9 mouse cellular contexts compared by ENCODE assay signal in the genomic region with DNA sequence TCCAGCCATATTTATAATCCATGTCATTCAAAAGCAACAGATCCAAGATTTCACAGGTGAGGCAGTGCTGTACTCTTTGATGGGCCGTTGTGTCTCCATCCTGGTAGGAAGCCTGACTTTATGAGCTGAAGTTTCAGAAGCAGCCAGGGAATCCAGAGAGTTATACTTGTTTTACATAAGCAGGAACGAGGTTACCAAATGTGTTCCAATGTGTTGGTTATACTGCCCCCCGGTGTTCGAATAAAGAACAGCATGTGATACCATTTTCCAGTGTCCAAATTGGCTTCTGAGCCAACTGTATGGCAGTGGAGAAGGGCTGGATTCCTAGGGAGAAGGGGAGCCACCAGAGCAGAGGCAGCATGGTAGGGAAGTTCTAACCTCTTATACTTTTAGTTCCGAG. TPM values are rescaled to one million over a fixed set of nuclear protein-coding genes. Genes with fewer than 3 reads are reported as not detected.
DNase-seq lines count a peak whose midpoint lies in the region; ATAC-seq lines count a peak whose summit lies in the region.
"Had no signal": no experiment of that assay in that cellular context is flagged by ENCODE, and none has a peak within 500 bp of the region (broad histone marks: within the 10 kb centered on the region; RNA-seq: fewer than 3 reads in every experiment).

No protein-coding gene starts in this region.

- no peak overlapping the region for H3K4me2 ChIP-seq in kidney, embryonic 14.5 days (replicated peaks; ENCODE audit: low read depth, low read length)
- no peak overlapping the region for H3K4me2 ChIP-seq in midbrain, embryonic 11.5 days
- H3K4me2 ChIP-seq: embryonic facial prominence, embryonic 13.5 days had no signal

- no peak for ATAC-seq in kidney, embryonic 14.5 days (ENCODE audit: low FRiP score, low TSS enrichment)
- no peak for ATAC-seq in midbrain, embryonic 11.5 days (ENCODE audit: low FRiP score)

- intact Hi-C loops in heart, postnatal 10 days (cut with DNase I) = loop anchor here (1.0 kb wide), 2 partner anchors 184 to 293 kb away; no protein-coding TSS in a partner anchor

- H3K27me3 ChIP-seq in kidney, embryonic 14.5 days (ENCODE audit: control insufficient read depth, insufficient read depth, low read length) = no peaks in the 10 kb centered on the region
- no peaks in the 10 kb centered on the region for H3K27me3 ChIP-seq in midbrain, embryonic 11.5 days (ENCODE audit: control insufficient read depth, insufficient read depth, low read length)
- H3K27me3 ChIP-seq: embryonic facial prominence, embryonic 13.5 days had no signal

- H3K4me3 ChIP-seq in kidney, embryonic 14.5 days (ENCODE audit: low read length) = no peak overlapping the region
- H3K4me3 ChIP-seq in midbrain, embryonic 11.5 days (ENCODE audit: low read depth, low read length) = no peak overlapping the region
- H3K4me3 ChIP-seq: embryonic facial prominence, embryonic 13.5 days had no signal

- no peak overlapping the region for H3K27ac ChIP-seq in kidney, embryonic 14.5 days (ENCODE audit: low read depth, low read length)
- H3K27ac ChIP-seq in midbrain, embryonic 11.5 days (ENCODE audit: low read depth, low read length) = no peak overlapping the region
- H3K27ac ChIP-seq: embryonic facial prominence, embryonic 13.5 days had no signal

- no peaks in the 10 kb centered on the region for H3K4me1 ChIP-seq in kidney, embryonic 14.5 days (ENCODE audit: control insufficient read depth, insufficient read depth, low read length)
- no peaks in the 10 kb centered on the region for H3K4me1 ChIP-seq in midbrain, embryonic 11.5 days (ENCODE audit: control insufficient read depth, insufficient read depth, low read length)
- H3K4me1 ChIP-seq: embryonic facial prominence, embryonic 13.5 days had no signal

- peak; percentile 77 for DNase-seq in kidney, adult 18-20 months
- peak; percentile 40 for DNase-seq in adrenal gland, adult 8-10 months
- DNase-seq in embryo, embryonic 10.5 days (ENCODE audit: low spot score) = peak; percentile 94
- peak; percentile 72 to 84 for DNase-seq in heart, postnatal 10 days
- DNase-seq in left cerebral cortex, adult 18-20 months (ENCODE audit: low spot score in 2 of 2) = peak; percentile 72 to 83
- peak; percentile 98 for DNase-seq in midbrain, embryonic 11.5 days (ENCODE audit: low spot score, missing footprints)
- DNase-seq in spleen, postnatal 4 days (ENCODE audit: low spot score in 2 of 2) = peak; percentile 42 to 76

- H3K36me3 ChIP-seq in kidney, embryonic 14.5 days (ENCODE audit: control insufficient read depth, insufficient read depth, low read length) = no peaks in the 10 kb centered on the region
- no peaks in the 10 kb centered on the region for H3K36me3 ChIP-seq in midbrain, embryonic 11.5 days (ENCODE audit: control insufficient read depth, insufficient read depth, low read length)
- H3K36me3 ChIP-seq: embryonic facial prominence, embryonic 13.5 days had no signal

- no peak overlapping the region for H3K9ac ChIP-seq in kidney, embryonic 14.5 days (ENCODE audit: low read depth, low read length)
- H3K9ac ChIP-seq in midbrain, embryonic 11.5 days (ENCODE audit: low read length) = no peak overlapping the region
- H3K9ac ChIP-seq: embryonic facial prominence, embryonic 13.5 days had no signal

- WGBS in kidney, embryonic 14.5 days = 17% methylated on average over 5 of the region's 5 CpGs
- WGBS in midbrain, embryonic 11.5 days = 13% methylated on average over 5 of the region's 5 CpGs

- H3K9me3 ChIP-seq in kidney, embryonic 14.5 days (ENCODE audit: control insufficient read depth, low read length) = no peaks in the 10 kb centered on the region
- H3K9me3 ChIP-seq in midbrain, embryonic 11.5 days (ENCODE audit: control insufficient read depth, low read length) = no peaks in the 10 kb centered on the region
- H3K9me3 ChIP-seq: embryonic facial prominence, embryonic 13.5 days had no signal

RNA-seq across cellular contexts. Expression of a gene that starts 29.5 kb away (rescaled TPM):
- 20.6 and 21.1 TPM in 2 replicates for polyA plus RNA-seq in kidney, embryonic 14.5 days (2014; fragmentation: Nextera tagmentation; extraction: Ambion mirVana)
- total RNA-seq in adrenal gland, adult 8-10 months (2022) = 10 to 100 TPM; 26.1 to 41.3 (median 36.4) TPM
- total RNA-seq in heart, postnatal 10 days (2021) = 10 to 100 TPM; 11.9 to 14.7 TPM
- total RNA-seq in left cerebral cortex, adult 18-20 months (2021) = 10 to 100 TPM; 16.7 to 17.5 TPM
- 10.4 and 10.8 TPM in 2 replicates for polyA plus RNA-seq in midbrain, embryonic 11.5 days (2014; fragmentation: Nextera tagmentation; extraction: Ambion mirVana)

RNA-seq across cellular contexts. Expression of a gene that starts 46.3 kb away (rescaled TPM):
- 141 and 174 TPM in 2 replicates for polyA plus RNA-seq in kidney, embryonic 14.5 days (2014; fragmentation: Nextera tagmentation; extraction: Ambion mirVana)
- total RNA-seq in adrenal gland, adult 8-10 months (2022) = 100 to 1,000 TPM; 163 to 269 (median 179) TPM
- 10 to 100 TPM; 48.9 to 55.5 TPM for total RNA-seq in heart, postnatal 10 days (2021)
- total RNA-seq in left cerebral cortex, adult 18-20 months (2021) = 100 to 1,000 TPM; 119 to 141 TPM
- polyA plus RNA-seq in midbrain, embryonic 11.5 days (2014; fragmentation: Nextera tagmentation; extraction: Ambion mirVana) = 126 and 133 TPM in 2 replicates

Comparison
In these comparisons a context has a peak if more than half of its experiments do, and no peak if none do; other contexts are left out.
1. DNase-seq: peak in every context shown above with its lines; median percentile 98 in midbrain, embryonic 11.5 days; 94 in embryo, embryonic 10.5 days; 78 in heart, postnatal 10 days; 78 in left cerebral cortex, adult 18-20 months; 77 in kidney, adult 18-20 months; 59 in spleen, postnatal 4 days; 40 in adrenal gland, adult 8-10 months.